Mouse (Mus musculus): ENCODE results near the gene Kcnk13. TPM values are rescaled to one million over a fixed set of nuclear protein-coding genes. Genes with fewer than 3 reads are reported as not detected.

Gene Kcnk13
- total RNA-seq, 2 experiments from 2014 or later, result 6.2 to 6.9 TPM

DNA sequence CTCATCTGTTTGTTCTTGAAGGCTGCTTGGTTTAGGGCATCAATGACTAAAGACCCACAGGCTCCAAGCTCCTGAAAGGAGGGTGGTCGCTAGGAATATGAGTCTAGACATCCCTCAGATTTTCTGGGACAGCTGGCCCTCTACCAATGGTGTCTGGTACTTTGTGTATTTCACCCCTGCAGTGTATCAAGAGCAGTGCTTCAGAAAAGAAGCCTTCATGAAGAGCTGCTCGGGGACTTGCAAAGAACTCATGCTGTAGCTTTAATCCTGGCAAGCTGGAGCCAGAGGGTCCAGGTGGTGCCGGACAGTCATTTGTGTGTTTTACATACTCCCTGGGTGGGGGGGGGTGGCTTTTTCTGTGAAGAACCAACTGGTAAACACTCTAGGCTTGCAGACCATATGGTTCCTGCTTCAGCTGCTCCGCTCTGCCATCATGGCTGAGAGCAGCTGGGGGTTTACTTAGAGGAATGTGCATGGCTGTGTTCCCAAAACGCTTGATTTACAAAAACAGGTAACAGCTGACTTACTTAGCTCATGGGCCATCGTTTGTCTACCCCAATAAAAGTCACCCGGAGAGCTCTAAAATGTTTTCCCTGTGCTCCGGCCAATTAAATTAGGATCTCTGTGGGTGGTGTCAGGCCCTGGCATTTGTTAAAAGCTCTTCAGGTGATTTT, 38.8 kb downstream of the Kcnk13 start:
- Histone ChIP-seq H3K27ac (peak overlapping the region; percentile 58), H3K4me3 (no peak overlapping the region)
- DNase-seq (ENCODE audit: low spot score in 2 of 2), result peak; percentile 51 to 55
- no peak for TF ChIP-seq CTCF (conservative IDR thresholded peaks at IDR 0.05)

GRCm38 (mm10) chr12:100005285-100005684, 41.0 kb downstream of the Kcnk13 start:
- DNase-seq (ENCODE audit: low spot score in 2 of 2), result no peak

DNA sequence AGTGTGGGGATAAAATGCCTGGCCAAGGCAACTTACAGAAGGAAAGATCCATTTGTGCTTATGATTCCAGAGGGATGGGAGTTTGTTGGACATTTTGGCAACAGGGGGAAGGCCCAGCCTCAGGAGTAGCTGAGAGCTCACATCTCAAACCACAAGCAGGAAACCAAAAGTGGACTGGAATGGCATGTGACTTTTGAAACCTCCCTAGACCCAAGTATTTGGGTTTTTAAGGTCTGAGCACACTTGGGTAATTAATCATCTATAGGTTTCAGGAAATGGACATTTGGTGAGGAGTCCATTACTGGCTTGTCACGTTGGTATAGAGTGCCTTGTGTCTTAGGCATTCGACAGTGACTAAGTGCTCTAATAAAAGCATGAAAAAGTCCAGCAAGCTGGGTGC, 42.4 kb downstream of the Kcnk13 start:
- H3K4me3 ChIP-seq, result no peak overlapping the region
- H3K27ac ChIP-seq, result no peak overlapping the region
- no peak for TF ChIP-seq CTCF (conservative IDR thresholded peaks at IDR 0.05)

More at GRCm38 (mm10) chr12:100005285-100005684, 41.0 kb downstream of the Kcnk13 start:
- no peak overlapping the region for H3K4me3 ChIP-seq
- H3K27ac ChIP-seq, result 0 out of 2 replicates have a peak overlapping the region, but pooled peaks have one; percentile 10
- TF ChIP-seq CTCF (conservative IDR thresholded peaks at IDR 0.05), result no peak

DNA sequence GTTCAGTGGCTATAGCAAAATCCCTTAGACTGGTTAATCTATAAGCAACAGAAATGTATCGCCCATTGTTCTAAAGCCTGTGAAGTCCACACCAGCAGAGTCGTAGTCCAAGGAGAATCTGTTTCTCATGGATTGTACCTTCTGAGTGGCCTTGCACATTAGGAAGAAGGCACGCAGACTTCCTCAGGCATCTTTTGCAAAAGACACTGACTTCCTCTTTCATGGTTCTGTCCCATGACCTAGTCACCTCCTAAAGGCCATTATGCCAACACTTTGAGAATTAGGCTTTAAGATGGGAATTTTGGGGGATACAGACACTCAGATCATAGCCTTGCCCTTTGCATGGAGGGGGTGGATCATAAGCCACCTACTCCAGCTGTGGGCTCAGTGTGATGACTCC, 48.5 kb downstream of the Kcnk13 start:
- DNase-seq (ENCODE audit: low spot score in 2 of 2), result no peak
- no peak overlapping the region for H3K4me3 ChIP-seq
- no peak for TF ChIP-seq CTCF (conservative IDR thresholded peaks at IDR 0.05)
- no peak overlapping the region for H3K27ac ChIP-seq

More for the DNA sequence above, 42.4 kb downstream of the Kcnk13 start:
- no peak for DNase-seq (ENCODE audit: low spot score in 2 of 2)

- no peak for TF ChIP-seq CTCF (conservative IDR thresholded peaks at IDR 0.05)
- no peak overlapping the region for H3K4me3 ChIP-seq
- no peak overlapping the region for H3K27ac ChIP-seq
- no peak for DNase-seq (ENCODE audit: low spot score in 2 of 2)
These were observed 50.8 kb downstream of the Kcnk13 start for GRCm38 (mm10) chr12:100015146-100015545.

DNA sequence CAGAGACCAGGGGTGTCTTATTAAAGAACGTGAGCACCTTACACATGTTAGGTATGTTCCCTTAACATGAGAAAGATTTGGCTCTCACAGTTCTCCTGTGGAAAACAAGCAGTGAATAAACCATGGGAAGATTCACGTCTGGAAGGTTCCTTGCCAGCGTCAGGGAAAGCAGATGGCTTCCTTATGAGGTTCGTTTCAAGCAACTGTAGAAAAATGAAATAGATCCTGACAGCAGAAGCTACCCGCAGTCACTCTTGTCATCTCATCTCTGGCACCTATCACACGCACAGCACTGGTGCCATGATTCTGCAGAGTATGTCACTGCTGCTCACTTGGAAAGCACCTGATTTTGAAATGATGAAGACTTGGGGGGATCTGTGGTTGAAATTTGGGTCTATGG, 53.4 kb downstream of the Kcnk13 start:
- no peak for TF ChIP-seq CTCF (conservative IDR thresholded peaks at IDR 0.05)
- H3K4me3 ChIP-seq, result no peak overlapping the region
- no peak for DNase-seq (ENCODE audit: low spot score in 2 of 2)
- no peak overlapping the region for H3K27ac ChIP-seq

DNA sequence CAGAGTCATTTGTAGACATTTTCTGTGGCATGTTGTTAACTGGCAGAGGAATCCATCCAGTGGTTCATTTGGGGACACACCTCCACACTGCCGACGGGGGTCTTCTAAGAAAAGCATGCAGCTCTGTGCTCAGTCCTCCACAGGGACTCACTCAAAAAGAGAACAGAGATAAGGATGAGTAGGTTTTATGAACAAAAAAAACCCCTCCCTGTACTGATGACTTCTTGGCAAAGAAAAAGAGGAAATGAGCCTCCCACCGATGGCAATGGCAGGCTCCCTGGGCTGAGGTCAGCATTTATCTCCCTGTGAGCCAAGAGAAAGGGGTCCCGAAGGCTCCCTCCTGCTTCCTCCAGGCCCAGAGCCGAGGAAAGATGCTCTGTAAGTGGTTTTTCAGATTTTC, 58.2 kb downstream of the Kcnk13 start:
- no peak for TF ChIP-seq CTCF (conservative IDR thresholded peaks at IDR 0.05)
- H3K4me3 ChIP-seq, result no peak overlapping the region
- DNase-seq (ENCODE audit: low spot score in 2 of 2), result no peak
- H3K27ac ChIP-seq, result no peak overlapping the region; the same call in 1 of the 2 replicates

DNA sequence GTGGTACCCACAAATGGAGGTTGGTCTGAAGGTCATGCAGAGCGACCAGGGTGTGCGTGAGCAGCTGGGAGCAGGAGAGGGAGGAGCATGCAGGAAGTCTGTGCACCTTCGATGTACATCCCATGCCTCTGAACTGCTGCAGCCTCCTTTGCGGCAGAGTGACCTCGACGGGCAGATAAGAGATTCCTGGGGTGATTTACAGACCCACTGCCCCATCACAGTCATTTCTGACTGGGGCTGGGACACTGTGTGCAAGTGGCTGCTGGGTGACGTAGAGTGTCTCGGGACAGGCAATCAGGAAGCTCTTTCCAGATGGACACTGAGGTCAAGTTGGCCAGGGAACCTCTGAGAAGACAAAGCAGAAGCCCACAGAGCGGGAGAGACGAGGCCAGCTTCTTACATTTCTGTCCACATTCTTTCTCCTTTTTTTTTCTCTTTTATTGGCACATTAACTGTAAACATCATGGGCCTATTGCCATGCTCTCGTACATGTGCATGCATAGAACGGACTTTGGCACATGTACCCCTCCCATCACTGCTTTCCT, 59.6 kb downstream of the Kcnk13 start:
- DNase-seq (ENCODE audit: low spot score in 2 of 2), result no peak
- Histone ChIP-seq H3K27ac (no peak overlapping the region), H3K4me3 (no peak overlapping the region)
- no peak for TF ChIP-seq CTCF (conservative IDR thresholded peaks at IDR 0.05)

- Histone ChIP-seq H3K4me3 (no peak overlapping the region), H3K27ac (no peak overlapping the region)
- DNase-seq (ENCODE audit: low spot score in 2 of 2), result no peak
- TF ChIP-seq CTCF (conservative IDR thresholded peaks at IDR 0.05), result no peak
These were observed 61.4 kb downstream of the Kcnk13 start for GRCm38 (mm10) chr12:100025675-100026074.

DNA sequence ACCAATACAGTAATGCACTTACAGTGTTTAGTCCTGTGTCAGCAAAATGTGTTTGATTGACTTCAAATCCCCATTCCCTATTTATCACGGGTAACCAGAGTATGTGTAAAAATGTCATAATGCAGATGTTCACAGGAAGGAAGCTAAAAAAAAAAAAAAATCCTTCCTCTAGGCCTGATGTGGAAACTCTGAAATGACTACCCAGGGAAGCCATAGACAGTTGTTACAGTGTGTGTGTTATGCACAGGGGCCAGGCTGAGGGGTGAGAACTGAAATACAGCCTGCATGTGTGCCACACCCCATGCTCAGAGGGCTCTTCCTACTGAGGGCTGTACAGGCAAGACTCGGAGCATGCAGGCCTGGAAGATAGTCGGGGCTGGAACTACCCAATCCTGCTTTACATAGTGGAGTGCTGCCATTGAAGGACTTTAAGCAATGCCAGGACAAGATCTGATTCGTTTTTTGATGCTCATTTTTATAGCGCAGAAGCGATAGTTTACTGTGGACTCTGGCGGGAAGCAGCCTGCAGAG, 62.5 kb downstream of the Kcnk13 start:
- H3K27ac ChIP-seq, result no peak overlapping the region
- no peak overlapping the region for H3K4me3 ChIP-seq
- no peak for DNase-seq (ENCODE audit: low spot score in 2 of 2)
- no peak for TF ChIP-seq CTCF (conservative IDR thresholded peaks at IDR 0.05)

- no peak overlapping the region for H3K4me3 ChIP-seq
- H3K27ac ChIP-seq, result no peak overlapping the region
- DNase-seq (ENCODE audit: low spot score in 2 of 2), result no peak
- no peak for TF ChIP-seq CTCF (conservative IDR thresholded peaks at IDR 0.05)
These were observed 63.0 kb downstream of the Kcnk13 start for GRCm38 (mm10) chr12:100027281-100027680.

GRCm38 (mm10) chr12:100031681-100032080, 67.4 kb downstream of the Kcnk13 start:
- H3K27ac ChIP-seq, result no peak overlapping the region
- no peak overlapping the region for H3K4me3 ChIP-seq
- DNase-seq (ENCODE audit: low spot score in 2 of 2), result no peak
- no peak for TF ChIP-seq CTCF (conservative IDR thresholded peaks at IDR 0.05)

DNA sequence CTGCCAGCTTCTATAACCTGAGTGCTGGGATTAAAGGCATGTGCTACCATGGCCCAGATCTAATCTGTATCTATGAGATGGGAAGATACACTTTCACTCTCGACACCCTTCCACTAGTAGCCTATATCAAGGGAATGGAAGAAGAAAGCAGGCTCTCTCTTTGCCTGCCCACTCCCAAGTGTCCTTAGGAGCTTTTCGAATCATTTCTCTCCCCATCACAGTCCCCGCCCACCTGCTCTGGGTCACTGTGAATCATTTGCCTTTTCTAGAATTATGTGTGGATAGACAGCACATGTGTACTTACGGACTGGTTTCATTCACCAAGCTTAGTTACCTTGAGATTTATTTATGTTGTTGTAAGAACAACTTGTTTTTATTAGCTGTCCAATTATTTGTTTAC, 68.2 kb downstream of the Kcnk13 start:
- no peak for TF ChIP-seq CTCF (conservative IDR thresholded peaks at IDR 0.05)
- no peak for DNase-seq (ENCODE audit: low spot score in 2 of 2)
- Histone ChIP-seq H3K4me3 (no peak overlapping the region), H3K27ac (no peak overlapping the region)

Measured in layer of hippocampus, adult 2 months (tissue).